Mouse (Mus musculus): ENCODE data around the gene Ppp1cb. TPM values are rescaled to one million over a fixed set of nuclear protein-coding genes. Genes with fewer than 3 reads are reported as not detected.

The Ppp1cb gene
- 100 to 1,000 TPM; 113 to 125 TPM for polyA plus RNA-seq (2017; shearing (Covaris generic))

DNA sequence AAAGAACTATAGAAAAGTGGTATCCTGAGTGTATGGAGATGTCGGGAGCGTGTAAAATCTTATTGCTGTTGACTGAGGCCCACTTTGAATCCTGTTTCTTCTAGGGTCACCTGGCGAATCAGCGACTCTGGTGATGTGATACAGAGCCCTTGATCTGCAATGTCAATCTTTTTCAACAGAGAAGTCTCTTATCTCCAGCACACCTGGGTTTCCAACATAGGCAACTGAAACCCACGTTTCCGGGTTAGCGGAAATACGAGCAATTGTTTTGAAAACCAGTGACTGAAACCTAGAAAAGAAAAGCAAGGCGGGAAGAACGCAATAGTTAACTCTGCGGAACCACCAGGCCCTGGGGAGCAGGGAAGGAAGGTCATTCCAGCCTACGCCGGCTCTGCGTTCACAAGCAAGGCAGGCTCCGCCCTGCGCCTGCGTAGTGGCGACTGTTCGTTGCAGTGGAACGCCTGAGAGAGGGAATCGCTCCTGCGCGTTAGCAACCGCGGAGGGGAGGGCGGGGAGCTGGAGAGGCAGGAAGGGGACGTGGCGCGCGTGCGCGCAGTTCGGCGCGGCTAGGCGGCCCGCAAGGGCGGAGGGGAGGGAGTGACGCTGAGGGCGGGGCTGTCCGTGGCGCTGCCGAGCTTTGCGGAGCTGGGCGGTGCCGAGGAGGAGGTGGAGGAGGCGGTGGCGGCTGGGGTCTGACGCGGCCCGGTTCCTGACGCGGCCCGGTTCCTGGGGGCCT lies at the start of gene Ppp1cb:
TSS of gene Ppp1cb (plus strand) at position 436 of the 736 bp plus-strand sequence.

Other genes starting within 250 kb of the Ppp1cb start
- gene Plb1, start 226.1 kb upstream of the Ppp1cb start, polyA plus RNA-seq (2017; shearing (Covaris generic)) = 1 to 10 TPM in 1 of 2 experiments, not detected in 1; 1.3 TPM
- gene Yes1, start 152.3 kb downstream of the Ppp1cb start, polyA plus RNA-seq (2017; shearing (Covaris generic)) = 1 to 10 TPM in 1 of 2 experiments, under 1 TPM in 1; 0.34 to 3.0 TPM

Data from inflammation-experienced regulatory T-cells (primary cell).